Mouse (Mus musculus) liver, postnatal 0 days (tissue): ENCODE data around the gene Tmem98.

Experiments
- CTCF ChIP-seq: sonication (generic); IDR thresholded peaks from 2 replicates; pipeline ENCODE4 v1.5.1; 2016; ENCODE audit warnings: antibody characterized with exemption, low read depth
- EP300 ChIP-seq: IDR thresholded peaks from 2 replicates; pipeline ENCODE4 v1.6.1; 2016; ENCODE audit warnings: antibody characterized with exemption, low read depth, mild to moderate bottlenecking

- TF ChIP-seq CTCF: peak; percentile 87
- no peak for TF ChIP-seq EP300
Measured at GRCm38 (mm10) chr11:80779527-80780344, 30.2 kb upstream of the Tmem98 start, which contains the start of gene Myo1d.
